Mouse (Mus musculus) lung, embryonic 14.5 days (tissue): ENCODE measurements at regions not wholly inside any gene's neighbourhood (a gene's known extent, or its start where the extent isn't known, plus 50 kb on each side); places are given as distances from the start of the nearest gene placed in this dataset.

ENCODE experiments used
- ATAC-seq: fragments of 200-750 bp; cut with Nextera tagmentation; 2 replicates; pipeline ENCODE4 v1.8.0; 2017; ENCODE audit warnings: mild to moderate bottlenecking, moderate TSS enrichment, moderate library complexity; ENCODE audit not compliant: insufficient read depth
- DNase-seq: peaks from one replicate; pipeline ENCODE4 v3.0.0-alpha.2; 2015
- H3K27ac ChIP-seq: fragments of 300-500 bp; sonication (generic); 2 replicates; pipeline ENCODE4 v1.5.1; 2014; ENCODE audit warnings: low read depth, mild to moderate bottlenecking, moderate library complexity
- H3K27me3 ChIP-seq: fragments of 300-500 bp; sonication (generic); 2 replicates; pipeline ENCODE4 v1.6.1; 2014; ENCODE audit warnings: low read length, control low read depth; ENCODE audit not compliant: insufficient read depth
- H3K36me3 ChIP-seq: fragments of 300-500 bp; sonication (generic); 2 replicates; pipeline ENCODE4 v1.6.1; 2014; ENCODE audit warnings: control low read depth; ENCODE audit not compliant: insufficient read depth
- H3K4me1 ChIP-seq: fragments of 300-500 bp; sonication (generic); 2 replicates; pipeline ENCODE4 v1.6.1; 2014; ENCODE audit warnings: antibody characterized with exemption, control low read depth; ENCODE audit not compliant: insufficient read depth
- H3K4me2 ChIP-seq: fragments of 300-500 bp; sonication (generic); 2 replicates; pipeline ENCODE4 v1.6.1; 2014; ENCODE audit warnings: mild to moderate bottlenecking
- H3K4me3 ChIP-seq: fragments of 300-500 bp; sonication (generic); 2 replicates; pipeline ENCODE4 v1.5.1; 2014; ENCODE audit warnings: low read depth, low read length
- H3K9ac ChIP-seq: fragments of 300-500 bp; sonication (generic); 2 replicates; pipeline ENCODE4 v1.6.1; 2014
- H3K9me3 ChIP-seq: fragments of 300-500 bp; sonication (generic); 2 replicates; pipeline ENCODE4 v1.6.1; 2016; ENCODE audit warnings: low read depth, low read length, control low read depth
- CTCF ChIP-seq: IDR thresholded peaks from 2 replicates; pipeline ENCODE4 v1.5.1; 2016; ENCODE audit warnings: antibody characterized with exemption, low read depth
- WGBS: fragments of 180-500 bp; shearing (Covaris S2); extraction: QIAGEN DNeasy Blood & Tissue Kit; methylation state at CpG from one replicate; pipeline ENCODE4 v1.1.7; 2014; 5-methylcytosine and 5-hydroxymethylcytosine counted together

GRCm38 (mm10) chr6:107012938-107013511 lies 213.1 kb upstream of the Crbn start:
- DNase-seq (peak; percentile 49), ATAC-seq (peak; percentile 49; the same call in 1 of the 2 replicates)
- TF ChIP-seq CTCF, result no peak
- Histone ChIP-seq H3K4me3 (no peak overlapping the region), H3K4me2 (peak overlapping the region; percentile 20; the same call in 1 of the 2 replicates), H3K4me1 (no peaks in the 10 kb centered on the region), H3K27me3 (no peaks in the 10 kb centered on the region), H3K27ac (no peak overlapping the region), H3K9ac (no peak overlapping the region), H3K9me3 (no peaks in the 10 kb centered on the region), H3K36me3 (no peaks in the 10 kb centered on the region)
- WGBS, result 10% methylated on average over 9 of the region's 9 CpGs

GRCm38 (mm10) chr6:107019126-107019525 lies 219.2 kb upstream of the Crbn start:
- WGBS, result 79% methylated on average over 3 of the region's 3 CpGs
- TF ChIP-seq CTCF, result no peak
- Histone ChIP-seq H3K4me1 (no peaks in the 10 kb centered on the region), H3K4me3 (no peak overlapping the region), H3K4me2 (no peak overlapping the region), H3K27ac (no peak overlapping the region), H3K36me3 (no peaks in the 10 kb centered on the region), H3K9ac (no peak overlapping the region), H3K27me3 (no peaks in the 10 kb centered on the region), H3K9me3 (no peaks in the 10 kb centered on the region)
- DNase-seq (no peak), ATAC-seq (no peak)

- TF ChIP-seq CTCF, result no peak
- Histone ChIP-seq H3K4me2 (no peak overlapping the region), H3K9ac (no peak overlapping the region), H3K27ac (no peak overlapping the region), H3K27me3 (no peaks in the 10 kb centered on the region), H3K9me3 (no peaks in the 10 kb centered on the region), H3K4me1 (no peaks in the 10 kb centered on the region), H3K4me3 (no peak overlapping the region), H3K36me3 (no peaks in the 10 kb centered on the region)
- DNase-seq (no peak), ATAC-seq (no peak)
- 70% methylated on average over 3 of the region's 3 CpGs for WGBS
Observed at GRCm38 (mm10) chr6:107045177-107045576, 245.3 kb upstream of the Crbn start.

DNA sequence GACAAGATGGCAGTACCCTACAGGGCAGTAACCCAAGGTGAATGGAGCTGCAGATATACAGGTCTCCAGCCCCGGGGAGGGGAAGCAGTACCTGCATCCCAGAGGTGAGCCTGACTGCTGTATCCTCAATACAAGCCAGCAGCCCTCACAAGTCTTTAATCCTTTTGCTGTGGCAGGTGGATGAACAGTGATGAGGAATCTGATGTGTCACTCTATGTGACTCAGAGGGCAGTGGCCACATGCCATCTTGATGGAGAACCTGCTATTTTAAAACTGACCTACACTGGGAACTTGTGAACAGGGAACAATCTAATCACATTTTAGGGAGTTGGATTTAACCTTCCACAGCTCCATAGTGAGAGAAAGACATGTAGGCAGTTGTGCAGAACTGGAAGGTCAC lies 251.7 kb upstream of the Crbn start:
- Histone ChIP-seq H3K27me3 (no peaks in the 10 kb centered on the region), H3K4me3 (no peak overlapping the region), H3K27ac (no peak overlapping the region), H3K4me2 (no peak overlapping the region), H3K36me3 (no peaks in the 10 kb centered on the region), H3K9ac (no peak overlapping the region), H3K4me1 (no peaks in the 10 kb centered on the region), H3K9me3 (no peaks in the 10 kb centered on the region)
- DNase-seq, result no peak
- no peak for TF ChIP-seq CTCF
- WGBS, result 84% methylated on average over 1 of the region's 1 CpGs
- no peak for ATAC-seq

DNA sequence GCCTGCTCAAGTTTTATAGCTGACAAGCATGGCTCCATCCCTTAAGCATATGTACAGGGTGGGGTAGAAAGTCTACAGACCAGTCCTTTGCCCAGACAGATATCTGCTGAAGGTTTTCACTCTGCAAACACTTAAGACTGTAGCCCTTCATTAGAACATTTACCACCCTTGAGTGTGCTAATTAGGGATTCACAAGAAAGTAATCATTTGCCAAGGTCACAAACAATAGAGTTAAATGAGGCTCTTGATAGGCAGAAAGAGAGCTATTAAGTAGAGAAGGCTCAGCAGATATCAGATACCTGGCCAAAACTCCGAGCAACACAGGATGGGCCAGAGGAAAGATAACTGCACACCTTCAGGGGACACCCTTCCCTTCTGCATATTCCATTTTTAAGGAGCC lies 252.3 kb upstream of the Crbn start:
- 59% methylated on average over 1 of the region's 1 CpGs for WGBS
- H3K4me2 ChIP-seq, result no peak overlapping the region
- no peaks in the 10 kb centered on the region for H3K9me3 ChIP-seq
- H3K9ac ChIP-seq, result no peak overlapping the region
- no peak overlapping the region for H3K4me3 ChIP-seq
- no peak for TF ChIP-seq CTCF
- DNase-seq, result no peak
- H3K36me3 ChIP-seq, result no peaks in the 10 kb centered on the region
- H3K4me1 ChIP-seq, result no peaks in the 10 kb centered on the region
- no peaks in the 10 kb centered on the region for H3K27me3 ChIP-seq
- no peak for ATAC-seq
- H3K27ac ChIP-seq, result no peak overlapping the region

- no peaks in the 10 kb centered on the region for H3K36me3 ChIP-seq
Observed at GRCm38 (mm10) chr6:107059001-107059765, 259.3 kb upstream of the Crbn start.

DNA sequence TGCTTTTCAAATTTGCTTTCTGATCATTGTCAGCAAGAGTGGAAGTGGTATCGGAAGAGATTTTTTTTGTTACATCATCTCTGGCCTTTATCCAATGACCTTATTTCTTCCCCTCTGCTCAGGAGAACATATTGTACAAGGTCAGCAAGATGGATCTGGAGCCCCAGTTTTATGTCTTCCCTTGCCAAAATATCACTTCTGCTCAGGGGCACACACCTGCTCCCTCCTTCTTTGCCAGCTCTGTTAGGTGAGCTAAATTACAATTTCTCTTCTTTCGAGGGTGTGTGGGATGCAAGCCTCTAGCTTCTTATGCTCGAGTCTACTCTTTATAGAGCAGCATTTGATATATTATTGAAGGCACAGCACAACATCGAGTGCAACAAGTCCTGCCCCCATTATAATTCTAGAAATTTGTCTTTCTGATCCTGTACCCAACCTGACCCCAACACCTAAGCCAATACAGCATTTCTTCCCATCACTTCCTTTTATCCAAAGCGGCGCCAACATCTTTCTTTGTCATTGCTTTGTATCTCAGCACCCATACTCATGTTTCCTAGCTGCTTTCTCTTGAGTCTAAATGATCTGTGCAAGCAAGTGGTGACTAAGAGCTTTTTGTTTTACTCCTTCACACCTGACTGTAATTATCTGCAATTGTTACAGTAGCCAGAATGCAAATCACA lies 263.1 kb upstream of the Crbn start:
- Histone ChIP-seq H3K9me3 (no peaks in the 10 kb centered on the region), H3K4me3 (no peak overlapping the region), H3K4me2 (no peak overlapping the region), H3K36me3 (no peaks in the 10 kb centered on the region), H3K27ac (no peak overlapping the region), H3K27me3 (no peaks in the 10 kb centered on the region), H3K4me1 (no peaks in the 10 kb centered on the region), H3K9ac (no peak overlapping the region)
- ATAC-seq, result no peak
- no peak for DNase-seq
- no peak for TF ChIP-seq CTCF
- WGBS, result 84% methylated on average over 6 of the region's 6 CpGs

More at GRCm38 (mm10) chr6:107059001-107059765, 259.3 kb upstream of the Crbn start:
- TF ChIP-seq CTCF, result no peak
- WGBS, result 85% methylated on average over 3 of the region's 3 CpGs
- Histone ChIP-seq H3K27me3 (no peaks in the 10 kb centered on the region), H3K4me1 (no peaks in the 10 kb centered on the region), H3K4me3 (no peak overlapping the region), H3K9ac (no peak overlapping the region), H3K9me3 (no peaks in the 10 kb centered on the region), H3K4me2 (no peak overlapping the region), H3K27ac (no peak overlapping the region)
- DNase-seq, result no peak
- ATAC-seq, result no peak
